Mouse (Mus musculus): Measurements from ENCODE around the gene Abcc6.

GRCm38 (mm10) chr7:45921950-45922600, 108.0 kb downstream of the Abcc6 start:
- TF ChIP-seq POLR2A (IDR thresholded peaks at IDR 0.05; ENCODE audit: low read depth, low read length): no peak
- TF ChIP-seq E2F4 (IDR thresholded peaks at IDR 0.05; ENCODE audit: insufficient replicate concordance, low read depth, low read length): no peak
- TF ChIP-seq EP300 (IDR thresholded peaks at IDR 0.05; ENCODE audit: low read length): no peak
- TF ChIP-seq CTCF (conservative IDR thresholded peaks at IDR 0.05 in 1 of 2, IDR thresholded peaks at IDR 0.05 in 1 of 2; ENCODE audit: low read depth in 2 of 2, low read length in 2 of 2): no peak
- no peak for TF ChIP-seq NRF1 (IDR thresholded peaks at IDR 0.05; ENCODE audit: low read depth, low read length)
- TF ChIP-seq MAZ (IDR thresholded peaks at IDR 0.05; ENCODE audit: low read depth, low read length): no peak
- TF ChIP-seq BHLHE40 (IDR thresholded peaks at IDR 0.05; ENCODE audit: low read depth, low read length): no peak
- TF ChIP-seq MEF2A (IDR thresholded peaks at IDR 0.05; ENCODE audit: borderline replicate concordance, low read depth, low read length): no peak
